Mouse (Mus musculus): Measurements from ENCODE around the gene Tlk2.
"Not testable (repeated sequence)": the region's sequence is repeated elsewhere in the genome, so short reads cannot be mapped to it uniquely, and the experiment has no call there.

The Tlk2 gene

DNA sequence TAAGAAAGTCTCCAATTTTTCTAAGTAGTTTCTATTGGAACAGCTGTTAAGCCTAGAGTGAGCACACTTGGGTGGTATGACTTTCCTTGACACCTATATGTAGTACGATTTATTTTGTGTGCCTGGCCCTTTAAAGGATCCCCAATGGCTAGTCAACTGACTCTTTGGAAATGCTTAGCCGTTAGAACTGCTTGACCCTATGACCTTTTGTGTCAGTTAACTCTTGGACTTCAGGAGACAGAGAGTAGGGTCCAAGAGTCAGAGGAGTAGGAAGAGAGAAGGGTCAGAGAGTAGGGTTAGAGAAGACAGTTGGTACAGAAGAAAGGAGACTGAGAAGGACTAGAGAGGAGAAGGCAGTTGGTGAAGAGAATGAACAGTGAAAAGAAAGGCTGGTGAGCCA, at the start of gene Tlk2:
Gene Tlk2, plus strand, starts transcription at position 292 of the 400 bp plus-strand sequence.
- no peak for DNase-seq

GRCm38 (mm10) chr11:105135692-105136091, 42.9 kb upstream of the Tlk2 start:
- DNase-seq: no peak

GRCm38 (mm10) chr11:105137255-105137654, 41.4 kb upstream of the Tlk2 start:
- not testable (repeated sequence) for DNase-seq

DNA sequence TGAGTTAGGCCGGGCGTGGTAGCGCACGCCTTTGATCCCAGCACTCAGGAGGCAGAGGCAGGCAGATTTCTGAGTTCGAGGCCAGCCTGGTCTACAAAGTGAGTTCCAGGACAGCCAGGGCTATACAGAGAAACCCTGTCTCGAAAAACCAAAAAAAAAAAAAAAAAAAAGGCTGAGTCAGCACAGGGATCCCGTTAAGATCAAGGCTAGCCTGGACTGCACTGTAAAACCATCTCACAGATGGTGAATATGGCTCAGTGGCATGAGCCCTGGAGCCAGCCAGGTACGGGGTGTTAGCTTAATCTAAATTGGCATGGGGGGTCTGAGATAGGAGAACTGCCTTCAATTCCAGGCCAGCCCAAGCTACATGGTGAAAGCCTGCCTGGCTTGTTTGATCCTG, 38.1 kb upstream of the Tlk2 start:
- not testable (repeated sequence) for DNase-seq

DNA sequence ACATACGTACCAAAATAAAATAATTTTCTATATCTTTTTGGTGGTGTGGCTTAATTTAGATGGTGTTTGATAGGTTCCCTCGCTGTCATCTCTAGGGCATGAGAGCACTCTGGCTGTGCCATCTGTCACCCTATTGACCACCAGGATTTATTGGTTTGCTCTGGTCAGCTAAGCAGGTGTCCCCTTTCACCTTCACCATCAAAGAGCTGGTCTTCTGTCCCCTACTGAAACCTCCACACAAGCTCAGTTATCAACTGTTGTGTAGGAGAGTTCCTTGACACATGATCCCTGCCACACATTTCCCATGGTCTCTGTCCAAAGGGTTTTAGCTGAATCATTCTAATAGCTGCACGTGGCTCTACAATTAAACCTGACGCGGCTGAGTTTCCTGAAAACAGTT, 37.5 kb upstream of the Tlk2 start:
- DNase-seq: no peak

- DNase-seq: no peak
Observed at GRCm38 (mm10) chr11:105143564-105143963, 35.0 kb upstream of the Tlk2 start.

DNA sequence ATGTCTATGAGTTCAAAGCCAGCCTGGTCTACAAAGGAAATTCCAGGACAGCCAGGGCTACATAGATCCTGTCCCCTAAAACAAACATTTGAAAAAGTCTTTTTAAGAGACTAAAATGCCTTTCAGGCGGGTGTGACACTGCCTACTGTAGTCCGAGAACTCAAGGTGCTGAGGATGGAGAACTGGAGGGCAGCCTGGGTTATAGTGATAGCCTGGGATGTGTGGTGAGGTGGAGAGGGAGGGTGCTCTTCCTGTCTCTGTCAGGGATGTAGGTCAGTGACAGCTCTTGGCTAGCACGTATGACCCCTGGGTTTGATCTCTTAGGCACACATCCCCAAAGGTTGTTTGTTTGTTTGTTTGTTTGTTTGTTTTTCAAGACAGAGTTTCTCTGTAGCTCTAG, 34.5 kb upstream of the Tlk2 start:
- DNase-seq: no peak

- DNase-seq: peak in 1 of 2 experiments; percentile 39
Observed at GRCm38 (mm10) chr11:105144508-105145210, 33.9 kb upstream of the Tlk2 start.

DNA sequence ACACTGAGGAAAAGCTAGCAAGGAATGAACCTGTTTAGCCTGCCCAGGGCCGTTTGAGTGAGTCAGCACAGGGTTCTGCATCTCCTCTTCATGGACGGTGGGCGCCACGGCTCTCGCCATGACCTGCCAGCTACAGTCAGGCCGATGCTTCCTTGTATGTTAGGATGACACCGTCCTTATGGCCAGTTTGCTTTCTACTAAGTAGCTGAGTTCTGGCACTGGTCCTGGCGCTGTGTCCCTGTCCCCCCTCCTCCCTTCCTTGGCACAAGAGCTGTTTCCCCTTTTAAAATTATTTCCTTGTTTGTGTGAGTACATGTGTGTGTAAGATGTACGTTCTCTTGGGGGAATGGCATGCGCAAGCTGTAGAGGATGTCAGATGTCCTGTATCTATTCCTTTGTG, 33.4 kb upstream of the Tlk2 start:
- no peak for DNase-seq

GRCm38 (mm10) chr11:105146593-105146992, 32.0 kb upstream of the Tlk2 start, which contains the start of gene Gm10842:
Gene Gm10842 (plus strand): TSS chr11:105146893.
- DNase-seq: no peak

- DNase-seq: no peak
Observed at GRCm38 (mm10) chr11:105149353-105149752, 29.3 kb upstream of the Tlk2 start.

DNA sequence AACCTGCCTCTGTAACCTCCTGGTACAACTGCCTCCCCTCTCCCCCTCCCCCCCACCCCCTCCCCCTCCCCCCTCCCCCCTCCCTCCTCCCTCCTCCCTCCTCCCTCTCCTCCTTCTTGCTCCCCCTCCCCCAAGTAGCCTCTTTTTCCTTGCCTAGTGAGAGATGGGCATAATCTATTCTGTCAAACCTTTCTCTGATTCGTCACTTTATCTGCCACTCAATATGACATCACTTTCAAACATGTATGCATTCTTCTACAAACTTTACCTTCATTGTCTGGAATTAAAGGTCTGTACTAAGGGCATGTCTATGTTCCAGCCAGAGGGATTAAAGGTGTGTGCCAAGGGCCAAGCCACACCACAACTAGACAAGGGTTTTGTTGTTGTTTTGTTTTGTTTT, 28.8 kb upstream of the Tlk2 start:
- DNase-seq: no peak

GRCm38 (mm10) chr11:105150691-105151090, 27.9 kb upstream of the Tlk2 start:
- no peak for DNase-seq

- no peak for DNase-seq
Observed at GRCm38 (mm10) chr11:105151226-105152016, 27.2 kb upstream of the Tlk2 start.

DNA sequence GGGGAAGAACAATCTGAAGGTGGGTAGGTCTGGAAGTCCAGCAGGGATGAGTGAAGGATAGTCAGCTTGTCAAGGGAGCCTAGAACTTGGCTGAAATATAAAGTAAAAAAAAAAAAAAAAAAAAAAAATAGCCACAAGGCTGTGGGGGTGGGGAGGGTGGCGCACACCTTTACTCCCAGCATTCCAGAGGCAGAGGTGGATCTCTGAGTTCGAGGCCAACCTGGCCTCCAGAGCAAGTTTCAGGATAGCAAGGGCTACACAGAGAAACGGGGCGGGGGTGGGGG, 26.6 kb upstream of the Tlk2 start:
- no peak for DNase-seq

DNA sequence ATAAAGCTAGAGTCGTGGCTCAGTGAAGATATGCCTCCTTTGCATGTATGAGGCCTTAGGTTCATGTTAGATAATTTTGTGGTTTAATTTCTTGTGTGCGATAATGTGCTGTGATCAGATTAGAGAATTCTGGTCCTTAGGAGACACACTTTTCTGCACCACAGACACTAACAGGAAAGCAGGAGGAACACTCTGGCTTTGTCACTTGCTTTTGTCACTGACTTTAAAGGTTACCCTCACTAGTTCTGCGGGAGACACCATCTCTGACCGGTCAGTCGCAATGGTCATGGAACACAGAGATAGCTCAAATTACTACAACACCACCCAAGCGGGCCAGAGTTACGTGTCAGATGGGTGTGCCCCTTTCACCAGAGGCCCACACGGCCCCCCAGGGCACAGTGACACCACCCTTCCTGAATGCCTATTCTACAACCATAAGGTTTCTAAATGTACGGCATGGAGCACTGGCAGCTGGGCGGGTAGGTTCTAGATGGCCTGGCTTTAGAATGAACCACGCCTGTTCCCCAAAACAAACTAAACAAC, 26.2 kb upstream of the Tlk2 start:
- DNase-seq: no peak

GRCm38 (mm10) chr11:105153068-105153833, 25.4 kb upstream of the Tlk2 start:
- DNase-seq: peak; percentile 63 to 82

GRCm38 (mm10) chr11:105155915-105156314, 22.7 kb upstream of the Tlk2 start:
- no peak for DNase-seq

GRCm38 (mm10) chr11:105156748-105157267, 21.8 kb upstream of the Tlk2 start:
- no peak for DNase-seq

- no peak for DNase-seq
Observed at GRCm38 (mm10) chr11:105158047-105158446, 20.6 kb upstream of the Tlk2 start.

DNA sequence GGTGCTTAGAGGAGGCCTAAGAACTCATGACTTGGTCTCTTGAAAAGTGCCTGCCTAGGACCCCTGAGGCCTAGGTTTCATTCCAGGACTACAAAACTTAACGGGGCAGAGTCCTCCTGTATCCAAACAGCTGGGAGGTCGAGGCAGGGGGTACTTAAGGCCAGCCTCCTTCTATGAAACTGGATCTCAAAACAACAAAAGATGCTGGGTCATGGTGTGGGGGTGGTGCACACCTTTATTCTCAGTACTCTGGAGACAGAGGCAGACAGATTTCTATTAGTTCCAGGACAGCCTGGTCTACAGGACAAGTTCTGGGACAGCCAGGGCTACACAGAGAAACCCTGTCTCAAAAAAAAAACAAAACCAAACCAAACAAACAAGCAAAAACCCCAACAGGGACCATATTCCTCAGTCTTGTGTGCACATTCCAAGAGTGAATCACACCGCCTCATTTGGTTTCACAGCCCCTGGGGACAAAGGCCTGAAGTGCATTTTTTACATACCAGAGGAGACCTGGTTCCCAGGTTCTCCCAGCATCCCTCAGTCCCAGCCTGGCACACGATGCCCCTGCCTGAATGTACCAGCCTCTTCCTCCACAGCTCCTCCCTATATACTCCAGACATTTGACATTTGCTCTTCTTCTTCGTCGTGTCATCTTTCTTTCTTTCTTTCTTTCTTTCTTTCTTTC, 18.8 kb upstream of the Tlk2 start:
- no peak for DNase-seq

GRCm38 (mm10) chr11:105161411-105161810, 17.2 kb upstream of the Tlk2 start:
- DNase-seq: no peak
